Mouse (Mus musculus) kidney, postnatal 0 days (tissue): ENCODE measurements around the gene Actr8. TPM values are rescaled to one million over a fixed set of nuclear protein-coding genes. Genes with fewer than 3 reads are reported as not detected.

Experiments
- ATAC-seq: fragments of 200-750 bp; cut with Nextera tagmentation; replicated peaks from 2 replicates; pipeline ENCODE4 v1.8.0; 2017; ENCODE audit warnings: low read depth, moderate number of reproducible peaks, moderate TSS enrichment, moderate library complexity; ENCODE audit not compliant: low FRiP score
- DNase-seq: peaks from one replicate; pipeline ENCODE4 v3.0.0-alpha.2; 2016; ENCODE audit warnings: low spot score
- H3K27ac ChIP-seq: fragments of 300-500 bp; sonication (generic); 2 replicates; pipeline ENCODE4 v1.5.1; 2014; ENCODE audit warnings: mild to moderate bottlenecking
- H3K27me3 ChIP-seq: fragments of 300-500 bp; sonication (generic); 2 replicates; pipeline ENCODE4 v1.6.1; 2014; ENCODE audit warnings: low read length, mixed read lengths; ENCODE audit not compliant: insufficient read depth
- H3K36me3 ChIP-seq: fragments of 300-500 bp; sonication (generic); 2 replicates; pipeline ENCODE4 v1.6.1; 2014; ENCODE audit warnings: low read length, mixed read lengths; ENCODE audit not compliant: insufficient read depth
- H3K4me1 ChIP-seq: fragments of 300-500 bp; sonication (generic); replicated peaks from 2 replicates; pipeline ENCODE4 v1.6.1; 2014; ENCODE audit warnings: antibody characterized with exemption, low read length, mixed read lengths; ENCODE audit not compliant: insufficient read depth
- H3K4me2 ChIP-seq: fragments of 300-500 bp; sonication (generic); 2 replicates; pipeline ENCODE4 v1.6.1; 2014; ENCODE audit warnings: mild to moderate bottlenecking, low read length, moderate library complexity, mixed read lengths
- H3K4me3 ChIP-seq: fragments of 300-500 bp; sonication (generic); replicated peaks from 2 replicates; pipeline ENCODE4 v1.5.1; 2014; ENCODE audit warnings: low read depth, low read length
- H3K9ac ChIP-seq: fragments of 300-500 bp; sonication (generic); 2 replicates; pipeline ENCODE4 v1.6.1; 2014; ENCODE audit warnings: low read depth, low read length
- H3K9me3 ChIP-seq: fragments of 300-500 bp; sonication (generic); replicated peaks from 2 replicates; pipeline ENCODE4 v1.6.1; 2016; ENCODE audit warnings: low read length, inconsistent platforms, mixed read lengths
- CTCF ChIP-seq: IDR thresholded peaks from 2 replicates; pipeline ENCODE4 v1.5.1; 2016; ENCODE audit warnings: antibody characterized with exemption, low read depth, mild to moderate bottlenecking, moderate library complexity
- WGBS: fragments of 180-500 bp; shearing (Covaris S2); extraction: QIAGEN DNeasy Blood & Tissue Kit; methylation state at CpG from one replicate; pipeline ENCODE4 v1.1.7; 2014; 5-methylcytosine and 5-hydroxymethylcytosine counted together
- polyA plus RNA-seq: library from polyadenylated mRNA; unstranded; fragments of >200 nt; fragmentation: Nextera tagmentation; extraction: Ambion mirVana; gene quantifications from 2 replicates; pipeline ENCODE4 v1.2.1, GENCODE M21; 2015

The Actr8 gene
- polyA plus RNA-seq, 1 experiment from 2014 or later, result 49.4 TPM

GRCm38 (mm10) chr14:30008733-30009575 is 30.8 kb downstream of the Actr8 start, which contains the start of the genes Il17rb and Chdh:
Gene Il17rb (minus strand): TSS chr14:30008896.
Gene Chdh (plus strand): TSS chr14:30009023.
- Histone ChIP-seq H3K27ac (peak within 1 kb of the TSS; percentile 85), H3K4me3 (peak within 1 kb of the TSS; percentile 46), H3K27me3 (no peaks in the 10 kb centered on the region), H3K4me1 (peaks cover 12% of the 10 kb centered on the region; the same call in 1 of the 2 replicates), H3K36me3 (no peaks in the 10 kb centered on the region), H3K4me2 (peak within 1 kb of the TSS; percentile 87), H3K9ac (peak within 1 kb of the TSS; percentile 58), H3K9me3 (no peaks in the 10 kb centered on the region)
- DNase-seq (peak; percentile 48), ATAC-seq (peak; percentile 86)
- TF ChIP-seq CTCF, result no peak
- WGBS, result 9% methylated on average over 53 of the region's 54 CpGs

DNA sequence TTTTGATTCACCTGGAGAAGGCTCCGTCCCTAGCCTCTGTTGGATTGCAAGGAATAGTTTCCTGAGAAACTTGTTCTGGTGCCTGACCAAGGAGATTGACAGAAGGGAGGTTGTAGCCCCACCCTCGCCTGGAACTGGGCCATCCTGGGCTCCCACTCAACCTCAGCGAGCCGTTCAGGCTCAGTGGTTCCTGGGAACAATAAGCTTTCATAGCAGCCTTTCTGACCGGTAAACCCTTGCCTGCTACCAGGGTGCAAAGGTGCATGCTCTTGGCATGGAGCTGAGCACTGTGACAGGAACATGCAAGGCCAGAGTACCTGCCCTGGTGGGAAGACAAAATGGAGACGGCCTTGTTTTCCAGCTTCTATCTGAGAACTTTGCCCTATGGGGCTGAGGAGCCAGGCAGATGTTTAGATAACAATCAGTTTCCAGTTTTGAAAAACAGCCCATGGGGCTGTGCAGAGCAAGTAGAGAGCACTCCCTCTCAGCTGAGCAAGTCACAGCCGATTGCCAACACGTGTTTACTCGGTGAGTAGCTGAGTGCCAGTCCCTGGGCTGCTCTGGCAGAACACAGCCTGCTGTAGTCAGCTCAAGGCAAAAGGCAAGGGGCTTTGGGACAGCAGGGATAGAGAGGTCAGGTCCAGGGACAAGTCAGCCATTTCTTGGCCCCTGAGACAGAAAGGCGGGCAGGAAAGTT is 31.9 kb downstream of the Actr8 start:
- H3K4me2 ChIP-seq, result peak overlapping the region; percentile 87
- H3K9ac ChIP-seq, result peak overlapping the region; percentile 58; the same call in 1 of the 2 replicates
- H3K4me3 ChIP-seq, result peak overlapping the region; percentile 46; the same call in 1 of the 2 replicates
- no peaks in the 10 kb centered on the region for H3K36me3 ChIP-seq
- peak; percentile 60 for DNase-seq
- TF ChIP-seq CTCF, result no peak
- H3K4me1 ChIP-seq, result peaks cover 12% of the 10 kb centered on the region; the same call in 1 of the 2 replicates
- peak overlapping the region; percentile 85 for H3K27ac ChIP-seq
- WGBS, result 45% methylated on average over 10 of the region's 10 CpGs
- ATAC-seq, result peak; percentile 81
- H3K27me3 ChIP-seq, result no peaks in the 10 kb centered on the region
- no peaks in the 10 kb centered on the region for H3K9me3 ChIP-seq

DNA sequence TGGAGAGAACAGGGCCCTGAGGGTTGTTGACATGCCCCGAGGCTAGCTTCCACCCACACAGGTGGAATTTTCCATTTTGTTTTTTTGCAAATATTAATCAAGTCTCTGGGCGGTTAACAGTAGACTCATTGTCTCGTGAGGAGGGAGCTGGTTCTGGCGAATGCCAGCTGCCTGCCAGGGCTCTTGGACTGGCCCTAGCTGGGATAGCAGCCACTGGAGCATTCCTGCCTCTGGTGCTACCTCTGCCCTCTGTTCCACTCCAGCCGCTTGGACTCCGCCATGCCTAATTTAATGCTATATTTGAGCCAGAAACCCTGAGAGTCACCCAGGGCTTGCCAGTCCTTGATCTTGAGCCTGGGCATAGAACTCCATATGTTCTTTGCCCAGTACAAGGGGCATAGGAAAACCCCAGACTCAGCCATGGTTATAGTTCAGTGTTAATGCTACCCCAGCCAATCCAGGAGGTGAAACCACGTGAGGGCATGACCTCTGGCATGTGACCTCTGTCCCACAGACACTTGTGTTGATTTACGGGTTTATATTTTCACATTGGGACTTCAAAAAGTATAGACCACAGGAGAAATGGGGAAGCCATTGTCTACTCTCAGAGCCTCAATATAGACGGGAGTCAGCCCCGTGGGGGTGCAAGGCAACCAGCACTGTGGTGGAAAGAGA is 33.9 kb downstream of the Actr8 start:
- TF ChIP-seq CTCF, result no peak
- H3K4me1 ChIP-seq, result peaks cover 12% of the 10 kb centered on the region; the same call in 1 of the 2 replicates
- H3K9ac ChIP-seq, result no peak overlapping the region
- WGBS, result 54% methylated on average over 10 of the region's 10 CpGs
- ATAC-seq, result peak; percentile 50
- no peaks in the 10 kb centered on the region for H3K27me3 ChIP-seq
- H3K27ac ChIP-seq, result peak overlapping the region; percentile 85
- no peak for DNase-seq
- H3K4me2 ChIP-seq, result no peak overlapping the region
- H3K36me3 ChIP-seq, result no peaks in the 10 kb centered on the region
- H3K4me3 ChIP-seq, result no peak overlapping the region
- no peaks in the 10 kb centered on the region for H3K9me3 ChIP-seq

DNA sequence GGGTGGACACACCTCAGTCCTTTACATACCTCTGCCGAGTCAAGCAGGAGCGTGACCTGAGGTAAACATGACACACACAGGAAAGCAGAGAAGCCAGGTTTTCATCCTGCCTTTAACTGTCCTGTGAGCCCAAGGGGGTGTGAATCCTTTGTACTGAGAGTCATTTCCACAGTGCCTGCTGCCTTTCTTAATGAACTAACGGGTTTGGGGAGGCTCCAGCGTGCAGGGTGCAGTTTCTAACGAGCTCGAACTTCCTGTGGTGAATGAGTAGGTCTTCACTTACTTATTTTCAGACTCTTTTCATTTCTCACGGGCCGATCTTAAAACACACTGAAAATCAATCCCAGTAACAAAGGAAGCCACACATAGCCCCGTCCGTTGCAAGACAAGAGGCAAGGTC is 36.4 kb downstream of the Actr8 start:
- Histone ChIP-seq H3K9me3 (no peaks in the 10 kb centered on the region), H3K27me3 (no peaks in the 10 kb centered on the region), H3K4me2 (no peak overlapping the region), H3K9ac (no peak overlapping the region), H3K4me1 (peaks cover 9% of the 10 kb centered on the region; the same call in 1 of the 2 replicates), H3K27ac (no peak overlapping the region), H3K36me3 (no peaks in the 10 kb centered on the region), H3K4me3 (no peak overlapping the region)
- ATAC-seq (no peak), DNase-seq (no peak)
- TF ChIP-seq CTCF, result no peak
- WGBS, result 41% methylated on average over 10 of the region's 10 CpGs

DNA sequence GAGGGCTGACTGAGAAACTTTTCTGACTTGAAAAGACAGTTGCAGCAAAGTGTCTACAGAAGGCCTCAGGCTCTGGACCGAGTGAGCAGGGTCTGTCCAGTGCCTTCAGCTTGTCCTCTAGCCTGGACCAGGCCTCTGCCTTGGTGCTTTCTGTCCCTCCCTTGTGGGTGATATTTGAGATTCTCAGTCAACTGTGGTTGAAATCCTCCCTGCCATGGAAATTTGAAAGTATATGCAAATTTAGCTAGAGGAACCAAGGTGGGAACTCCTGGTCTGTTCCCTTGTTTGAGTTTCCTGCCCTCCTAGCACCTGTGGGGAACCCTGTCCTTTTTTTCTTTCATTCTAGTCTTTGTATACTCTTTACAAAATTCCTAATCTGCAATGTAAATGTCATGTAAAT is 36.9 kb downstream of the Actr8 start:
- Histone ChIP-seq H3K9me3 (no peaks in the 10 kb centered on the region), H3K9ac (no peak overlapping the region), H3K4me2 (no peak overlapping the region), H3K36me3 (no peaks in the 10 kb centered on the region), H3K27me3 (no peaks in the 10 kb centered on the region), H3K4me3 (no peak overlapping the region), H3K4me1 (0 out of 2 replicates have a peak, but pooled peaks cover 7% of the 10 kb centered on the region), H3K27ac (no peak overlapping the region)
- no peak for DNase-seq
- no peak for TF ChIP-seq CTCF
- WGBS, result 47% methylated on average over 1 of the region's 1 CpGs
- ATAC-seq, result no peak

DNA sequence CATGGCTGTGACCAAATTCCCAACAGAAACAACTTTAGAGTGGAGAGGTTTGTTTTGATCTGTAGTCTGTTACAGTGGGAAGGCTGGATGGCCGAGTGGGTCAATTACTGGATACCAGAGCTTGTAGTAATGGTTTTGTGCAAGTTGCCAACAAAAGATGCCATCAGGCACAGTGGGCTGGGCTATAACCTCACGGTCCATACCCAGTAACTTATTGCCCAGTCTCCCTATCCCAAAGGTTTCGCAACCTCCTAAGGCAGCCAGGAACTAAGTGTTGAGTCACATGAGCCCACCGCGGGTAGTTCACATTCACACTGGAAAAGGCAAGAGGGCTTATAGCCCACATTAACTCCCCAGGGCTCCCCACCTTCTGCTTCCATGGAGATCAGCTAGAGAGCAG is 38.5 kb downstream of the Actr8 start:
- H3K27ac ChIP-seq, result no peak overlapping the region
- H3K4me2 ChIP-seq, result no peak overlapping the region
- ATAC-seq (no peak), DNase-seq (no peak)
- 71% methylated on average over 5 of the region's 5 CpGs for WGBS
- 0 out of 2 replicates have a peak, but pooled peaks cover 4% of the 10 kb centered on the region for H3K4me1 ChIP-seq
- H3K4me3 ChIP-seq, result no peak overlapping the region
- no peaks in the 10 kb centered on the region for H3K36me3 ChIP-seq
- H3K27me3 ChIP-seq, result no peaks in the 10 kb centered on the region
- no peak for TF ChIP-seq CTCF
- no peak overlapping the region for H3K9ac ChIP-seq
- no peaks in the 10 kb centered on the region for H3K9me3 ChIP-seq
